Mouse (Mus musculus) layer of hippocampus, postnatal 14 days (tissue): ENCODE results near the gene Pdgfra. TPM values are rescaled to one million over a fixed set of nuclear protein-coding genes. Genes with fewer than 3 reads are reported as not detected.

Experiments
- DNase-seq, 2 experiments: peaks; one replicate each; pipeline ENCODE4 v3.0.0; 2021 to 2022; ENCODE audit warnings: low spot score in 2 of 2, mixed read lengths in 1 of 2
- long read RNA-seq, 2 experiments: library from polyadenylated mRNA; stranded (forward); transcript quantifications; one replicate each; pipeline ENCODE4 v2.0.0; 2021
- total RNA-seq, 2 experiments: library from RNA; stranded (reverse); gene quantifications; 2 replicates each; pipeline ENCODE4 v1.2.3; 2021

Gene Pdgfra
- total RNA-seq = 10 to 100 TPM; 79.4 to 81.1 TPM
- long read RNA-seq, experiment 1, full-length matches to known transcripts = 5 of 38 reads
- long read RNA-seq, experiment 1, partial matches to known transcripts = 31 of 38 reads
- long read RNA-seq, experiment 1, other reads (novel, unspliced or antisense) = 2 of 38 reads
- long read RNA-seq, experiment 2, full-length matches to known transcripts = 7 of 35 reads
- long read RNA-seq, experiment 2, partial matches to known transcripts = 28 of 35 reads
- long read RNA-seq, experiment 2, other reads (novel, unspliced or antisense) = 0 of 35 reads

- no peak for DNase-seq
Observed at GRCm38 (mm10) chr5:75152021-75152425, at the start of gene Pdgfra. TSS of gene Pdgfra (plus strand) at chr5:75152292.

DNA sequence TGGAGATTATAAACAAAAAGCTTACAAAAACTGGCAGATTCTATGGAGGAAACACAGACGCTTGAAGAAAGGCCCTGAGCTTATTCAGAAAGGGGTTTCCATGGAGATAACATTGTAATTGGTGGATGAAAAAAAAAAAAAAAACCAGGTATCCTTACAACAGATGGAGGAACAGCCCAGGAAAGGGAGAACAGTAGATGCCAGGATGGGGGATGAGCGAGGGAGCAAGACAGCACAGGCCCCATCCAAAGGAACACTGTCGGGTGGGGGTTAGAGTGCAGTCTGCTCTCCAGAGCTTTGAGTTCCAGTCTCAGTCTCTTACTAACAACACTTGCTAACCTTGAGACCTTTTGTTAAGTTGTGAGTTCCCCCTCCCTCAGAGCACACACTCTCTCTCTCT lies 45.6 kb upstream of the Pdgfra start:
- DNase-seq = no peak

GRCm38 (mm10) chr5:75109368-75109767 lies 42.7 kb upstream of the Pdgfra start:
- DNase-seq = no peak

- DNase-seq = no peak
Observed at GRCm38 (mm10) chr5:75111781-75112180, 40.3 kb upstream of the Pdgfra start.

- DNase-seq = no peak
Observed at GRCm38 (mm10) chr5:75118840-75119239, 33.3 kb upstream of the Pdgfra start.

GRCm38 (mm10) chr5:75121646-75122045 lies 30.4 kb upstream of the Pdgfra start:
- peak; percentile 4 to 7 for DNase-seq

DNA sequence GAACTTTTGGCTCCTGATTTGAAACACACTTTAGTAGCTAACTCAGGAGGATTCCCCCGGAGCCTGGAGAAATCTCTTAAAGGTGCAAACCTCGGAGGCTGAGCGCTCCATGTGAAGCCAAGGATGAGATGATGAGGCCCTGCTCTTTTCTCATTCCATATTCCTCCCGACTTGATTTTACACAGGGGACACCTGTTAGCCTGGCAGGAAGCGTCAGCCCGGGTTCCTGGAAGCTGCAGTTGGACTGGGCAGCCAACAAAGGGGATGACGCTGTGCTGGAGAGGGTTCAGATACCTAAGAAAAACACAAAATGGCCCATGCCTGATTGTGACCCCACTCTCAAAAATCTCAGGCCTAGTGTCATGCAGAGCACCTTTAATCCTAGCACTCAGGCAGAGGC lies 17.4 kb upstream of the Pdgfra start:
- DNase-seq = no peak

DNA sequence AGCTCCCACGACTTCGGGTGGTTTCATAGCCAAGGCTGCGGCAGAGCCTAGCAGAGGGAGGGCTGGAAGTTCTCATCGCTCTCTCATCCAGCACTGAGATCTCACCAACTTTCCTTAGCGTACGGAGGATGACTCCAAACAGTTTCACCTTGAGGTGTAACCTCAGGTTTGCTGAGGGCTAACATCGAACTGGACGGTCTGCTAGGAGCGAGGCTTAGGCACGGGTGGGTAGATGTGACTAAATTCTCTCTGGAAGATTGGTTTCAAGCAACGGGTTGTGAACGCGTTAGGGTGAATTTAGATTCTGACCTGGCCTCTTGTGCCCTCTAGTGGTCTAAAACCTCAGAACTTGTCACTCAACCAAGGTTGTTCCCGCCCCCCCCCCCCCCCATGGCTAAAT lies 9.0 kb upstream of the Pdgfra start:
- peak in 1 of 2 experiments; percentile 74 for DNase-seq

DNA sequence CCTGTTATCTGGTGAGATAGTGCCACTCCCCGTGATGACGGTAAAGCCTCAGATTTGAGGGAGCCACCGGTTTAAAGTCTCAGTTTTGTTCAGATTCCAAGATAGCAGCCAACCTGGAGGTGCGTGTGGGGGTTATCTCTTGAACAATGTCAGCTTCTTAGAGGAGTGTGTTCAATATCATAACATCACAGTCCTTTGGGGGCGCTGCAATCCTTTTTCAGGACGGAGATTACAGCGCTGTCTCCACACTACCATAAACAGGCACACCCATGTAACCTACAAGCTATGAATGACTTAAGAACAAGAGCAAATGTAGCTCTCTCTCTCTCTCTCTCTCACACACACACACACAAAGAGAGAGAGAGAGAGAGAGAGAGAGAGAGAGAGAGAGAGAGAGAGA lies 8.3 kb upstream of the Pdgfra start:
- no peak for DNase-seq

DNA sequence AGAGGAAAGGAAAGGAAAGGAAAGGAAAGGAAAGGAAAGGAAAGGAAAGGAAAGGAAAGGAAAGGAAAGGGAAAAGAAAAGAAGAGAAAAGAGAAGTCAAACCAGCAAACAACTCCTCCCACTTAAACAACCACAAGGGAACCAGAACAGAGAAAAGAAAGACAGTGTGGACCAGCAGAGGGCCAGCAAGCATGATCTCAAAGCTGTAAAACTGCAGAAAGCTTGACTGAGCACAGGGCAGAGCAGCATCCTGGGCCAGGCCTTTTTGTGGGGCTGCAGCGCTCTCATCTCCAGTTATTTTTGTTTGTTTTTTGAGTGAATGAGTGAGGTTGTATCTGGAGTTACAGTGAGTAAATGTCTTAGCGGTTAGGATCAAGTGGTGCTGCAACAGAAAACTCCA lies 6.8 kb upstream of the Pdgfra start:
- no peak for DNase-seq

DNA sequence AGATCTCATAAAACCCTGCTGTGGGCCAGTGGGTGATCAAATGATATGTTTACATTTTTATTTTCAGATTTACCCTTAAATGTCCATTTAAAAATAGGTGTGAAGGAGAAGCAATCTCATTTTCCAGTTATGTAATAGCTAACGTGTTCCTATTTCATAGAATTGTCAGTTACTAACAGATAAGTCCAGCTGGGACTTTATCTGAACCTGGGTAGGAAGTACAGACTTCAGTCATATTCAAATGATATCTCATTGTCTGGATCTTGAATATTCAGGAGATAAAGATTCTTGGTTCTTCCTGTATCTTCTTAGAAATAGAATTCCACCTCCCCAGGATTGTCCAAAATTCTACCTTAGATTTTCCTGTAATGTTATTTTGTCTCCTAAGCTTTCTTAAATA lies 5.6 kb upstream of the Pdgfra start:
- no peak for DNase-seq

GRCm38 (mm10) chr5:75148343-75149127 lies 3.6 kb upstream of the Pdgfra start:
- no peak for DNase-seq

- DNase-seq = no peak
Observed at GRCm38 (mm10) chr5:75149380-75149779, 2.7 kb upstream of the Pdgfra start.

GRCm38 (mm10) chr5:75149880-75150279 lies 2.2 kb upstream of the Pdgfra start:
- no peak for DNase-seq

GRCm38 (mm10) chr5:75150341-75150981 lies 1.6 kb upstream of the Pdgfra start:
- DNase-seq = no peak

GRCm38 (mm10) chr5:75151146-75151900 lies 769 bp upstream of the Pdgfra start:
- peak in 1 of 2 experiments; percentile 58 for DNase-seq

GRCm38 (mm10) chr5:75152791-75153625 lies 916 bp downstream of the Pdgfra start:
- no peak for DNase-seq

GRCm38 (mm10) chr5:75153626-75153960 lies 1.5 kb downstream of the Pdgfra start:
- no peak for DNase-seq

- DNase-seq = no peak
Observed at GRCm38 (mm10) chr5:75153961-75154620, 2.0 kb downstream of the Pdgfra start.

DNA sequence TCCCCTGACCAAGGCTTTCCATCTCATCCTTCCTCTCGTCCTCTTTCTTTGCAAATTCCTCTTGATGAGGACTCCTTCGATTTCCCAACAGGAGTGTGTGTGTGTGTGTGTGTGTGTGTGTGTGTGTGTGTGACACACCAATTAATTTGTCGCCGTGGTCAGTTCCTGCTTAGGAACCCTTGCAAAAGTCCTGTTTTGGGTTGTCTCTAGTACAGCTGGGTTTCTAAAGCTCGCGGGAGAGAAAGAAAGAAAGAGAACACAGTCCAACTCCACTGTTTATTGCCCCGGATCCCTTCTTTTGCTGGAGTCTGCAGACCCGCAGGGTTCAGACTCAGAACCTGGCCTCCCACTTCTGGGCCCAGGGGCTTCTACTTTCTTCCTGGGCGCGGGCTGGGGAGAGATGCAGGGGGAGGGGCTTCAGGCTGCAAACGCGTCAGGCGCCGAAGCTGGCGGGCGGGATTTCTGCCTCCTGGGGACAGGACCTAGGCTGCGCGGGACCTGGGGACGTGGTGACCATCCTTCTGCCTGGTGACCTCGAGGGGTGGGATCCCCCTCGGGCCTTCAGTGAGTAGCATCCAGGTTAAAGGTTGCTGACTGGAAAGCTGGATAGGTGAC lies 2.6 kb downstream of the Pdgfra start:
- DNase-seq = no peak
